Mouse (Mus musculus): Measurements from ENCODE around the gene Inka2.

DNA sequence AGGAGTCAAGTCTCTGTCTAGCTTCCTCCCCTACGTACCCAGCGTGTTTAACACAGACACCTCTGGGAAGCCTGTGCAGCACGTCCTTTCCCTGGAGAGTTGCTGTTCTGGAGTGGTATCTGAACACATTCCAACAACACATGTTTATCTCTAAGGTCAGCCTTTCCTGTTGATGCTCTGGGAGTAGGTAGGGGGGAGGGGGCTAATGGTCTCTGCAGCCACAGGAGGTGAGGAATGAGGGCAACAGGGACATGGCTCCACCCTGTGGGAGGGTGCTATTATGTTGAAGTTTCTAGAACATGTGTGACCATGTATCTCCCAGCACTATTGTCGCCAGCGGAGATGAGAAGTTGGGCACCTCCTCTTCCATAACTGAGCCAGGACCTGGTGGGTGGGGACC is 3.0 kb upstream of the Inka2 start:
- no peak for TF ChIP-seq MAFK (IDR thresholded peaks at IDR 0.05; ENCODE audit: insufficient read depth, low read depth, low read length)
- no peak for TF ChIP-seq ZC3H11A (IDR thresholded peaks at IDR 0.05; ENCODE audit: borderline replicate concordance, low read depth, low read length)
- TF ChIP-seq HCFC1 (IDR thresholded peaks at IDR 0.05; ENCODE audit: borderline replicate concordance, insufficient read depth, low read length), result no peak
- TF ChIP-seq ZNF384 (IDR thresholded peaks at IDR 0.05; ENCODE audit: low read depth, low read length), result no peak

Data from ES-E14 (cell line).